Mouse (Mus musculus) limb, embryonic 12.5 days (tissue): ENCODE measurements around the gene Rab42. TPM values are rescaled to one million over a fixed set of nuclear protein-coding genes. Genes with fewer than 3 reads are reported as not detected.

ENCODE experiments used
- ATAC-seq: fragments of 200-750 bp; cut with Nextera tagmentation; 2 replicates; pipeline ENCODE4 v1.8.0; 2017; ENCODE audit warnings: low read depth, moderate TSS enrichment; ENCODE audit not compliant: insufficient number of reproducible peaks, insufficient read depth, low FRiP score, low TSS enrichment
- H3K27ac ChIP-seq: fragments of 300-500 bp; sonication (generic); 2 replicates; pipeline ENCODE4 v1.5.1; 2016; ENCODE audit warnings: mild to moderate bottlenecking, moderate library complexity
- H3K27me3 ChIP-seq: fragments of 300-500 bp; sonication (generic); 2 replicates; pipeline ENCODE4 v1.6.1; 2016; ENCODE audit warnings: mild to moderate bottlenecking, moderate library complexity
- H3K36me3 ChIP-seq: fragments of 300-500 bp; sonication (generic); 2 replicates; pipeline ENCODE4 v1.6.1; 2016; ENCODE audit warnings: mild to moderate bottlenecking, moderate library complexity
- H3K4me1 ChIP-seq: fragments of 300-500 bp; sonication (generic); replicated peaks from 2 replicates; pipeline ENCODE4 v1.6.1; 2016
- H3K4me2 ChIP-seq: fragments of 300-500 bp; sonication (generic); 2 replicates; pipeline ENCODE4 v1.6.1; 2016; ENCODE audit warnings: mild to moderate bottlenecking, moderate library complexity
- H3K4me3 ChIP-seq: fragments of 300-500 bp; sonication (generic); replicated peaks from 2 replicates; pipeline ENCODE4 v1.5.1; 2016; ENCODE audit warnings: mild to moderate bottlenecking
- H3K9ac ChIP-seq: fragments of 300-500 bp; sonication (generic); replicated peaks from 2 replicates; pipeline ENCODE4 v1.6.1; 2016; ENCODE audit warnings: mild to moderate bottlenecking, moderate library complexity
- H3K9me3 ChIP-seq: fragments of 300-500 bp; sonication (generic); 2 replicates; pipeline ENCODE4 v1.6.1; 2016; ENCODE audit warnings: mild to moderate bottlenecking, moderate library complexity
- WGBS: fragments of 180-500 bp; shearing (Covaris S2); methylation state at CpG from one replicate; pipeline ENCODE4 v1.1.7; 2016; 5-methylcytosine and 5-hydroxymethylcytosine counted together
- polyA plus RNA-seq: library from polyadenylated mRNA; unstranded; fragments of >200 nt; fragmentation: Nextera tagmentation; extraction: Ambion mirVana; gene quantifications from 2 replicates; pipeline ENCODE4 v1.2.1, GENCODE M21; 2016

Gene Rab42
- polyA plus RNA-seq, result 1.3 and 1.5 TPM in 2 replicates

- Histone ChIP-seq H3K27ac (no peak within 1 kb of the TSS), H3K36me3 (no peaks in the 10 kb centered on the region), H3K4me3 (peak within 1 kb of the TSS; percentile 43), H3K4me2 (peak within 1 kb of the TSS; percentile 66), H3K9me3 (no peaks in the 10 kb centered on the region), H3K27me3 (no peaks in the 10 kb centered on the region), H3K4me1 (peaks cover 8% of the 10 kb centered on the region), H3K9ac (peak within 1 kb of the TSS; percentile 62)
- peak; percentile 76 for ATAC-seq
- WGBS, result 2% methylated on average over 31 of the region's 31 CpGs
Measured at GRCm38 (mm10) chr4:132302939-132303479, at the start of gene Rab42. Gene Rab42, minus strand, starts transcription at chr4:132303385.

- peak overlapping the region; percentile 87 for H3K4me2 ChIP-seq
- no peaks in the 10 kb centered on the region for H3K27me3 ChIP-seq
- peak overlapping the region; percentile 87 for H3K9ac ChIP-seq
- H3K9me3 ChIP-seq, result no peaks in the 10 kb centered on the region
- under 1% methylated on average over 14 of the region's 14 CpGs for WGBS
- peaks cover 39% of the 10 kb centered on the region for H3K36me3 ChIP-seq
- ATAC-seq, result no peak
- peaks cover 15% of the 10 kb centered on the region for H3K4me1 ChIP-seq
- peak overlapping the region; percentile 92 for H3K27ac ChIP-seq
- H3K4me3 ChIP-seq, result peak overlapping the region; percentile 76
Measured at GRCm38 (mm10) chr4:132352739-132353138, 49.6 kb upstream of the Rab42 start.

- Histone ChIP-seq H3K4me1 (peaks cover 15% of the 10 kb centered on the region), H3K9me3 (no peaks in the 10 kb centered on the region), H3K27ac (peak overlapping the region; percentile 9; the same call in 1 of the 2 replicates), H3K9ac (no peak overlapping the region), H3K4me2 (peak overlapping the region; percentile 87), H3K4me3 (peak overlapping the region; percentile 76), H3K36me3 (peaks cover 27% of the 10 kb centered on the region), H3K27me3 (no peaks in the 10 kb centered on the region)
- ATAC-seq, result no peak
- 46% methylated on average over 1 of the region's 1 CpGs for WGBS
Measured at GRCm38 (mm10) chr4:132351401-132351800, 48.2 kb upstream of the Rab42 start.

- Histone ChIP-seq H3K27ac (peak overlapping the region; percentile 9; the same call in 1 of the 2 replicates), H3K4me1 (peaks cover 15% of the 10 kb centered on the region), H3K36me3 (peaks cover 22% of the 10 kb centered on the region), H3K27me3 (no peaks in the 10 kb centered on the region), H3K9me3 (no peaks in the 10 kb centered on the region), H3K4me3 (no peak overlapping the region), H3K9ac (no peak overlapping the region), H3K4me2 (no peak overlapping the region)
- WGBS, result 65% methylated on average over 3 of the region's 3 CpGs
- ATAC-seq, result no peak
Measured at GRCm38 (mm10) chr4:132350854-132351253, 47.7 kb upstream of the Rab42 start.

GRCm38 (mm10) chr4:132350123-132350740, 47.0 kb upstream of the Rab42 start:
- Histone ChIP-seq H3K9ac (no peak overlapping the region), H3K27ac (no peak overlapping the region; the same call in 1 of the 2 replicates), H3K27me3 (no peaks in the 10 kb centered on the region), H3K9me3 (no peaks in the 10 kb centered on the region), H3K4me3 (no peak overlapping the region), H3K36me3 (peaks cover 22% of the 10 kb centered on the region), H3K4me2 (no peak overlapping the region), H3K4me1 (peaks cover 15% of the 10 kb centered on the region)
- 46% methylated on average over 2 of the region's 2 CpGs for WGBS
- ATAC-seq, result no peak

GRCm38 (mm10) chr4:132349495-132350122, 46.4 kb upstream of the Rab42 start:
- Histone ChIP-seq H3K36me3 (peaks cover 22% of the 10 kb centered on the region), H3K27me3 (no peaks in the 10 kb centered on the region), H3K4me2 (no peak overlapping the region), H3K4me1 (peaks cover 19% of the 10 kb centered on the region), H3K4me3 (no peak overlapping the region), H3K9ac (no peak overlapping the region), H3K9me3 (no peaks in the 10 kb centered on the region), H3K27ac (peak overlapping the region; percentile 2; the same call in 1 of the 2 replicates)
- no peak for ATAC-seq
- 62% methylated on average over 3 of the region's 3 CpGs for WGBS

- no peaks in the 10 kb centered on the region for H3K27me3 ChIP-seq
- peaks cover 17% of the 10 kb centered on the region for H3K36me3 ChIP-seq
- peaks cover 26% of the 10 kb centered on the region for H3K4me1 ChIP-seq
- no peak overlapping the region for H3K4me2 ChIP-seq
- H3K9ac ChIP-seq, result no peak overlapping the region
- H3K9me3 ChIP-seq, result no peaks in the 10 kb centered on the region
- ATAC-seq, result no peak
- no peak overlapping the region for H3K4me3 ChIP-seq
- H3K27ac ChIP-seq, result no peak overlapping the region
- 48% methylated on average over 3 of the region's 3 CpGs for WGBS
Measured at GRCm38 (mm10) chr4:132346661-132347060, 43.5 kb upstream of the Rab42 start.

- no peak overlapping the region for H3K4me3 ChIP-seq
- H3K9me3 ChIP-seq, result no peaks in the 10 kb centered on the region
- peaks cover 22% of the 10 kb centered on the region for H3K4me1 ChIP-seq
- no peak overlapping the region for H3K9ac ChIP-seq
- H3K4me2 ChIP-seq, result no peak overlapping the region
- peaks cover 13% of the 10 kb centered on the region; the same call in 1 of the 2 replicates for H3K36me3 ChIP-seq
- ATAC-seq, result no peak
- no peak overlapping the region for H3K27ac ChIP-seq
- no peaks in the 10 kb centered on the region for H3K27me3 ChIP-seq
- WGBS, result 83% methylated on average over 4 of the region's 4 CpGs
Measured at GRCm38 (mm10) chr4:132346261-132346660, 43.1 kb upstream of the Rab42 start.

GRCm38 (mm10) chr4:132345843-132346212, 42.6 kb upstream of the Rab42 start:
- no peak overlapping the region for H3K9ac ChIP-seq

GRCm38 (mm10) chr4:132345135-132345842, 42.1 kb upstream of the Rab42 start:
- no peaks in the 10 kb centered on the region for H3K9me3 ChIP-seq
- WGBS, result under 1% methylated on average over 73 of the region's 83 CpGs

More at GRCm38 (mm10) chr4:132345843-132346212, 42.6 kb upstream of the Rab42 start:
- Histone ChIP-seq H3K4me2 (peak overlapping the region; percentile 88; the same call in 1 of the 2 replicates), H3K27ac (no peak overlapping the region), H3K9me3 (no peaks in the 10 kb centered on the region), H3K4me1 (peaks cover 19% of the 10 kb centered on the region), H3K27me3 (no peaks in the 10 kb centered on the region), H3K4me3 (peak overlapping the region; percentile 79), H3K36me3 (peaks cover 9% of the 10 kb centered on the region; the same call in 1 of the 2 replicates)
- WGBS, result 47% methylated on average over 5 of the region's 5 CpGs
- ATAC-seq, result no peak

More at GRCm38 (mm10) chr4:132345135-132345842, 42.1 kb upstream of the Rab42 start:
- Histone ChIP-seq H3K4me1 (peaks cover 19% of the 10 kb centered on the region), H3K4me2 (peak overlapping the region; percentile 88), H3K9ac (peak overlapping the region; percentile 83), H3K4me3 (peak overlapping the region; percentile 79), H3K27ac (peak overlapping the region; percentile 77), H3K27me3 (no peaks in the 10 kb centered on the region), H3K36me3 (peaks cover 8% of the 10 kb centered on the region)
- ATAC-seq, result peak; percentile 79
